ENCODE assay signal across 25 mouse cellular contexts in the genomic region with DNA sequence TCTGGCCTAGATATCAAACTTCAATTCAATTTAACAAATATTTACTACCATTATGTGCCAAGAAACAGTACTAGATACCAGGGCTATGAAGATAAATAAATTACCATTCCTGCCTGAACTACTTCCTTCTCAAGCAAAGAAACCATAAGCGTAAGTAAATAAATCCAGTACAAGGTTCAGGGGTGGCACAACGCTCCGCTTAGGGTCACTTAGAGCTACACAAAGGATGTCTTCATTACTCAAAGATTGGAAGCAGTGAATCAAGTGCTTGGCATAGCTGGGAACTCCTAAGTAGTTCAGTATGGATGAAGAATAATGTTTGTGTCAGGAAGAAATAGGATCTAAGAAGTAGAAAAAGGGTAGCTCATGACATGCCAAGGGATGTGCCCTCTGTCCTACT. TPM values are rescaled to one million over a fixed set of nuclear protein-coding genes. Genes with fewer than 3 reads are reported as not detected.
A peak's percentile ranks its signal among the peaks of the same experiment; 100 is the strongest.
DNase-seq lines count a peak whose midpoint lies in the region; ATAC-seq and TF ChIP-seq lines count a peak whose summit lies in the region.
"Had no signal": no experiment of that assay in that cellular context is flagged by ENCODE, and none has a peak within 500 bp of the region (broad histone marks: within the 10 kb centered on the region; RNA-seq: fewer than 3 reads in every experiment).

No protein-coding gene starts in this region.

- H3K27me3 ChIP-seq in liver, adult 2 months (ENCODE audit: control insufficient read depth, insufficient read depth, low read length) = no peaks in the 10 kb centered on the region
- no peaks in the 10 kb centered on the region for H3K27me3 ChIP-seq in liver, postnatal 0 days (ENCODE audit: insufficient read depth, low read length)
- no peaks in the 10 kb centered on the region for H3K27me3 ChIP-seq in intestine, postnatal 0 days (replicated peaks; ENCODE audit: control insufficient read depth, insufficient read depth, low read length)
- H3K27me3 ChIP-seq in stomach, embryonic 14.5 days (ENCODE audit: control insufficient read depth, insufficient read depth, low read length) = no peaks in the 10 kb centered on the region
- H3K27me3 ChIP-seq: CH12.LX; embryonic facial prominence, embryonic 15.5 days; heart, embryonic 15.5 days; Patski had no signal

- H3K27ac ChIP-seq in liver, adult 2 months (replicated peaks; ENCODE audit: insufficient read depth, low read depth, low read length) = no peak overlapping the region
- H3K27ac ChIP-seq in liver, postnatal 0 days (ENCODE audit: low read depth) = no peak overlapping the region
- peak overlapping the region; percentile 68 for H3K27ac ChIP-seq in intestine, postnatal 0 days (ENCODE audit: low read depth, low read length)
- H3K27ac ChIP-seq in stomach, embryonic 14.5 days (ENCODE audit: low read length) = no peak overlapping the region
- H3K27ac ChIP-seq: forebrain, embryonic 10.5 days; heart, embryonic 15.5 days; hindbrain, embryonic 14.5 days had no signal

- peak; percentile 62 for DNase-seq in liver, adult 2 months (ENCODE audit: extremely low read depth, low read depth, low spot score)
- no peak for DNase-seq in liver, postnatal 0 days
- DNase-seq in spleen, postnatal 4 days (ENCODE audit: low spot score in 2 of 2) = no peak
- no peak for DNase-seq in layer of hippocampus, adult 11-12 months (ENCODE audit: low spot score)
- no peak for DNase-seq in left cerebral cortex, adult 11 months (ENCODE audit: low spot score)
- DNase-seq: adrenal gland, adult 2 months; adrenal gland, postnatal 36 days; cerebellum, adult 11 months; cerebellum, adult 9-10 months; cerebellum, postnatal 25 days; gastrocnemius, postnatal 36 days; heart, adult 18-20 months; heart, postnatal 14 days had no signal

- TF ChIP-seq CTCF in liver, adult 2 months (IDR thresholded peaks at IDR 0.05; ENCODE audit: low read depth, low read length) = no peak
- no peak for TF ChIP-seq CTCF in liver, postnatal 0 days (IDR thresholded peaks at IDR 0.05; ENCODE audit: low read depth)
- no peak for TF ChIP-seq CTCF in intestine, postnatal 0 days (IDR thresholded peaks at IDR 0.05; ENCODE audit: low read depth)

- no peak overlapping the region for H3K4me3 ChIP-seq in liver, adult 2 months (ENCODE audit: insufficient read depth, low read depth, low read length)
- H3K4me3 ChIP-seq in liver, postnatal 0 days (ENCODE audit: low read depth, low read length) = no peak overlapping the region
- H3K4me3 ChIP-seq in intestine, postnatal 0 days (ENCODE audit: low read depth, low read length) = no peak overlapping the region
- H3K4me3 ChIP-seq in stomach, embryonic 14.5 days (ENCODE audit: low read depth, low read length) = no peak overlapping the region
- H3K4me3 ChIP-seq: embryonic facial prominence, embryonic 15.5 days; erythroblast, embryonic 14.5 days; forebrain, embryonic 10.5 days; heart, embryonic 15.5 days had no signal

- no peak for TF ChIP-seq POLR2A in liver, adult 2 months (IDR thresholded peaks at IDR 0.05; ENCODE audit: extremely low read depth, insufficient read depth, low read length)

- ATAC-seq in liver, postnatal 0 days = no peak
- peak; percentile 85 for ATAC-seq in intestine, postnatal 0 days
- ATAC-seq in stomach, embryonic 14.5 days (ENCODE audit: insufficient number of reproducible peaks, insufficient read depth, low FRiP score, low read depth) = peak; percentile 49; the same call in 1 of the 2 replicates
- ATAC-seq: forebrain, embryonic 14.5 days; Patski had no signal

- no peaks in the 10 kb centered on the region for H3K9me3 ChIP-seq in liver, postnatal 0 days (ENCODE audit: low read length)
- no peaks in the 10 kb centered on the region for H3K9me3 ChIP-seq in intestine, postnatal 0 days (ENCODE audit: control insufficient read depth)
- H3K9me3 ChIP-seq in stomach, embryonic 14.5 days (ENCODE audit: control insufficient read depth, low read depth, low read length) = no peaks in the 10 kb centered on the region
- H3K9me3 ChIP-seq: embryonic facial prominence, embryonic 15.5 days; forebrain, embryonic 10.5 days; heart, embryonic 15.5 days had no signal

- TF ChIP-seq EP300 in liver, postnatal 0 days (IDR thresholded peaks at IDR 0.05; ENCODE audit: low read depth) = no peak

- H3K4me1 ChIP-seq in liver, adult 2 months (ENCODE audit: control insufficient read depth, insufficient read depth, low read length) = peaks cover 10% of the 10 kb centered on the region
- peaks cover 20% of the 10 kb centered on the region for H3K4me1 ChIP-seq in liver, postnatal 0 days (ENCODE audit: insufficient read depth)
- 0 out of 2 replicates have a peak, but pooled peaks cover 7% of the 10 kb centered on the region for H3K4me1 ChIP-seq in intestine, postnatal 0 days (replicated peaks; ENCODE audit: control insufficient read depth, insufficient read depth, low read length)
- peaks cover 16% of the 10 kb centered on the region; the same call in 1 of the 2 replicates for H3K4me1 ChIP-seq in stomach, embryonic 14.5 days (ENCODE audit: control insufficient read depth, insufficient read depth, low read length)

- no peak overlapping the region for H3K9ac ChIP-seq in liver, adult 2 months (ENCODE audit: low read depth, low read length)
- no peak overlapping the region for H3K9ac ChIP-seq in liver, postnatal 0 days (replicated peaks)
- no peak overlapping the region for H3K9ac ChIP-seq in intestine, postnatal 0 days (ENCODE audit: low read depth, low read length)
- no peak overlapping the region for H3K9ac ChIP-seq in stomach, embryonic 14.5 days (replicated peaks; ENCODE audit: low read depth, low read length)
- H3K9ac ChIP-seq: embryonic facial prominence, embryonic 15.5 days; heart, embryonic 15.5 days; hindbrain, embryonic 14.5 days had no signal

- H3K4me2 ChIP-seq in liver, postnatal 0 days (ENCODE audit: low read depth, low read length) = no peak overlapping the region
- H3K4me2 ChIP-seq in intestine, postnatal 0 days (replicated peaks; ENCODE audit: low read depth) = peak overlapping the region; percentile 21; the same call in 1 of the 2 replicates
- H3K4me2 ChIP-seq in stomach, embryonic 14.5 days (replicated peaks; ENCODE audit: low read depth, low read length) = no peak overlapping the region
- H3K4me2 ChIP-seq: embryonic facial prominence, embryonic 15.5 days; heart, embryonic 11.5 days; heart, embryonic 15.5 days; hindbrain, embryonic 14.5 days had no signal

- H3K79me2 ChIP-seq in liver, adult 2 months (ENCODE audit: control insufficient read depth, insufficient read depth, low read length) = peaks cover 3% of the 10 kb centered on the region; the same call in 1 of the 2 replicates

- WGBS in liver, adult 2 months = 27% methylated on average over 3 of the region's 3 CpGs
- whole genome bisulfite sequencing in liver, postnatal 0 days (ENCODE audit: insufficient replicate concordance) = 77% methylated on average over 3 of the region's 3 CpGs
- WGBS in intestine, postnatal 0 days = 37% methylated on average over 3 of the region's 3 CpGs
- 73% methylated on average over 3 of the region's 3 CpGs for WGBS in stomach, embryonic 14.5 days

- peaks cover 21% of the 10 kb centered on the region for H3K36me3 ChIP-seq in liver, adult 2 months (ENCODE audit: control insufficient read depth, insufficient read depth, low read length)
- peaks cover 24% of the 10 kb centered on the region for H3K36me3 ChIP-seq in liver, postnatal 0 days (replicated peaks; ENCODE audit: insufficient read depth, low read length)
- H3K36me3 ChIP-seq in intestine, postnatal 0 days (ENCODE audit: control insufficient read depth, insufficient read depth) = peaks cover 12% of the 10 kb centered on the region
- peaks cover 11% of the 10 kb centered on the region for H3K36me3 ChIP-seq in stomach, embryonic 14.5 days (ENCODE audit: control insufficient read depth, insufficient read depth, low read length)

RNA-seq across cellular contexts. Expression of a gene that starts 5.3 kb away (rescaled TPM):
- total RNA-seq in liver, adult 2 months (2014; rRNA removed) = 33.7 and 37.3 TPM in 2 replicates
- 11.2 and 12.8 TPM in 2 replicates for polyA plus RNA-seq in liver, adult 2 months (2012; rRNA removed)
- polyA plus RNA-seq in liver, postnatal 0 days (2015; fragmentation: Nextera tagmentation; extraction: Ambion mirVana) = 37.6 and 41.5 TPM in 2 replicates
- polyA plus RNA-seq in intestine, postnatal 0 days (2015; fragmentation: Nextera tagmentation; extraction: Ambion mirVana) = 59.2 and 61.5 TPM in 2 replicates
- polyA plus RNA-seq in stomach, embryonic 14.5 days (2014; fragmentation: Nextera tagmentation; extraction: Ambion mirVana) = 137 and 146 TPM in 2 replicates

RNA-seq across cellular contexts. Expression of a gene that starts 27.4 kb away (rescaled TPM):
- 0.65 TPM in 1 of 2 replicates, not detected in the other for total RNA-seq in liver, adult 2 months (2014; rRNA removed)
- 1.0 and 3.6 TPM in 2 replicates for polyA plus RNA-seq in liver, adult 2 months (2012; rRNA removed)
- 0.22 TPM in 1 of 2 replicates, not detected in the other for polyA plus RNA-seq in liver, postnatal 0 days (2015; fragmentation: Nextera tagmentation; extraction: Ambion mirVana)
- polyA plus RNA-seq in intestine, postnatal 0 days (2015; fragmentation: Nextera tagmentation; extraction: Ambion mirVana) = 0.44 and 0.98 TPM in 2 replicates
- polyA plus RNA-seq in stomach, embryonic 14.5 days (2014; fragmentation: Nextera tagmentation; extraction: Ambion mirVana) = not detected in 2 replicates
- total RNA-seq: CH12.LX; gastrocnemius, postnatal 36 days; heart, postnatal 14 days; hematopoietic stem cell, adult 5-6 weeks had no signal
- polyA plus RNA-seq: erythroblast, embryonic 14.5 days; forebrain, embryonic 14.5 days; heart, embryonic 11.5 days; heart, embryonic 15.5 days; Patski had no signal

RNA-seq across cellular contexts. Expression of a gene that starts 28.5 kb away (rescaled TPM):
- total RNA-seq in liver, adult 2 months (2014; rRNA removed) = not detected in 2 replicates
- not detected in 2 replicates for polyA plus RNA-seq in liver, adult 2 months (2012; rRNA removed)
- not detected in 2 replicates for polyA plus RNA-seq in liver, postnatal 0 days (2015; fragmentation: Nextera tagmentation; extraction: Ambion mirVana)
- 3.6 and 5.6 TPM in 2 replicates for polyA plus RNA-seq in intestine, postnatal 0 days (2015; fragmentation: Nextera tagmentation; extraction: Ambion mirVana)
- polyA plus RNA-seq in stomach, embryonic 14.5 days (2014; fragmentation: Nextera tagmentation; extraction: Ambion mirVana) = 0.11 and 0.33 TPM in 2 replicates
- total RNA-seq: CH12.LX; gastrocnemius, postnatal 36 days; heart, adult 18-20 months; heart, postnatal 14 days; hematopoietic stem cell, adult 5-6 weeks had no signal
- polyA plus RNA-seq: erythroblast, embryonic 14.5 days; heart, embryonic 15.5 days; Patski had no signal
